Mouse (Mus musculus): Measurements from ENCODE around the gene Dclre1a. TPM values are rescaled to one million over a fixed set of nuclear protein-coding genes. Genes with fewer than 3 reads are reported as not detected.
A peak's percentile ranks its signal among the peaks of the same experiment; 100 is the strongest.

Dclre1a gene
- total RNA-seq, 2 experiments from 2014 or later: 6.9 to 7.7 TPM

DNA sequence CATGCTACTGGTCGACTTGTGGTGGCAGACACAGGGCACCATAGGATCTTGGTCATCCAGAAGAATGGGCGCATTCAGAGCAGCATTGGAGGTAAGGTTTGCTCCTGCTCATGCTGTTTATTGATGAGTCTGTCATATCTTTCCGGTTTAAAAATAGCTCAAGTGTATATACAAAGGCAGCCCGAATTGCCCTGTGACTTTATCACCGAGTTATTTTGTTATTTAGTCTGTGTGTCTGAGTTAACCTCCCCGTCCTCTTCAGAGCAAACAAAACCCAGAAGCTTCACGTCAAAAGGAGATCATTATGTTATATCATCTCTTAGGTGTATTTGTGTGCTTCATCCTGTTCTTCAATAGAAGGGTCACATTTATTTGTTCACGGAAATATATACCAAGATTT is 22.8 kb upstream of the Dclre1a start:
- no peak for TF ChIP-seq CTCF (conservative IDR thresholded peaks at IDR 0.05)
- Histone ChIP-seq H3K4me3 (no peak overlapping the region), H3K27ac (no peak overlapping the region)
- DNase-seq (ENCODE audit: low spot score in 2 of 2): no peak

DNA sequence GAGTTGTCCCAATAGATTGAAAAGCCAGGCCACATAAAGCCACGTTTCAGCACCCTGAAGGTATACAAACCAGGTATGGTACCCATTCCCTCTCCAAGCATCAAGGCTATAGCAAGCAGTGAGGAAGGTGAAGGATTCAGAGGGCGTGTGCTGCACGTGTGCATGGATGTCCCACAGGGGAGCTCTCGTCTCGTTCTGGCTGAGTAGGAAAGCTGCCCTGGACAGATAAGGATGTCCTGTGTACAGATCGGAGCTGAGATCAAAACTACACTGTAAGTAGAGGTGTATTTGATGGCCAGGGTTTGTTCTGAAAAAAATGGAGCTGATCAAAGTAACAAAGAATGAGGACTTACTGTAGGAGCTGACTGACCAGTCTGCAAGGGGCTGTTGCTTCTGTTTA is 18.9 kb upstream of the Dclre1a start:
- no peak overlapping the region for H3K27ac ChIP-seq
- no peak overlapping the region for H3K4me3 ChIP-seq
- no peak for TF ChIP-seq CTCF (conservative IDR thresholded peaks at IDR 0.05)
- DNase-seq (ENCODE audit: low spot score in 2 of 2): no peak

DNA sequence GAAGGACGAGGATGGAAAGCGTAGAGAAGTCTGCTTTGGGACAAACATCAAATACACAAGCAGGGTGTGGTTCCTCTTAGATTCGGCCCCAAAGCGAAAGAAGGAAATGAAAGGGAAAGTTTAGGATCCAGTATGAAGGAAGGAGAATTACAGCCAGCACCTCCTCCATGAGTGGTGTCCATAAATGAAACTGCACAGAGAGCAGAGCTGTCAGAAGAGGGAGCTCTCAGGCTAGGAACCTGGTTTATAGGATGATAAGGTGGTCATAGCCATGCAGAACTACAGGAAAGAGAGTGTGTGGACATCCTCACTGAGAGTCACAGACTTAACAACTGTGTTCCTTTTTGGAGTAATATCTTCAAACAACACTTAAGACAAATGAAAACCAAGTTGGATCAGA is 18.0 kb upstream of the Dclre1a start:
- DNase-seq (ENCODE audit: low spot score in 2 of 2): peak; percentile 60 to 64
- no peak overlapping the region for H3K4me3 ChIP-seq
- no peak overlapping the region for H3K27ac ChIP-seq
- peak; percentile 88 for TF ChIP-seq CTCF (conservative IDR thresholded peaks at IDR 0.05)

DNA sequence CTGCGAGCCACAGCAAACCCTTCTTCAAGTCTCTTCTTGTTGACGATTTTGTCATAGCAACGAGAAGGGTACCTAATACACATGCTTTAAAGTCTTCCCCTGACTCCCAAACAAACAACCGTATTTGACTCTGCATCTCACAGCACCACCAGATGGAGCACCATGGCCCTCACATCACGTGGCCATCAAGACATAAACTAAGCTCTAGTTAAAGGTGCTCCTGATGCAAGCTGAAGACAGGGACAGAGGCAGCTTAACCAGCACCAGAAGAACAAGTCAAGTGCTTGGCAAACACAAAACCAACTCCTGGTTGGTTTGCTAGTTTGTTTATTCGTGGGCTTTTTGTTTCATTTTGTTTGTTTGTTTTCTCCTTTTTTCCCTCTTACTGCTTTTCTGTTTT is 17.3 kb upstream of the Dclre1a start:
- H3K27ac ChIP-seq: no peak overlapping the region

GRCm38 (mm10) chr19:56563469-56563868 is 15.4 kb upstream of the Dclre1a start:
- no peak for TF ChIP-seq CTCF (conservative IDR thresholded peaks at IDR 0.05)
- Histone ChIP-seq H3K27ac (no peak overlapping the region), H3K4me3 (no peak overlapping the region)
- no peak for DNase-seq (ENCODE audit: low spot score in 2 of 2)

More for the DNA sequence above, 17.3 kb upstream of the Dclre1a start:
- H3K4me3 ChIP-seq: no peak overlapping the region
- no peak for DNase-seq (ENCODE audit: low spot score in 2 of 2)
- peak; percentile 67 for TF ChIP-seq CTCF (conservative IDR thresholded peaks at IDR 0.05)

DNA sequence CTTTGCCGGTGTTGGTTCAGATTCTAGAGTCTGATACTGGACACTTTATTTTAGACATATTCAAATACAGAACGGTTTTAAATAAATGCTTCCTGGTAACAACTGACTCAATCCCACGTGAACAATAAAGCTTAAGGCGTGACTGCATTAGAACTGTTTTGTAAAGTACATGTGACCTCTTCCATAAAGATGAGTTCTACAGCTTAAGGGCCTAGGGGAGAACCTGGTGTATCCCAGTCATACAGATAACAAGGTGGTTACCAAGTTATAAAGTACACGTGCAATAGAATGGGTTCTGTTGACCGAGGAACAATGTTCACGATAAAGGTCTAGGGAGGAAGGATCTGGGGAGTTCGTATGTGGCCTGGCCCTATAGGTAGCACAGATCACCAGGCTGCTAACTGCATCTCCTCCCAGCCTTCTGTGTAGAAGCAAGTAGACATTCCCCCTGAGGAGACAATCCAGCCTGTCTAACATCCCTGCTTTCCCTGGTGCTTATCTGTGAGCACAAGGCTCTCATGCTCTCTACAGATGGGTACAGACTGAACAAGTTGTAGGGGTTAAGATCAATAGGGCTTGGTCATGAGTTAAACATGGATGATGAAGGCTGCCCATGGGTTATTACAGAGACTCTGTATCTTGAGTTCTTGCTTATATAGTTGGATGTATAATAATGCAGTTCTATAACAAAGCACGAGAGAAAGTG is 14.6 kb upstream of the Dclre1a start:
- no peak for DNase-seq (ENCODE audit: low spot score in 2 of 2)
- TF ChIP-seq CTCF (conservative IDR thresholded peaks at IDR 0.05): no peak
- Histone ChIP-seq H3K27ac (no peak overlapping the region), H3K4me3 (no peak overlapping the region)

DNA sequence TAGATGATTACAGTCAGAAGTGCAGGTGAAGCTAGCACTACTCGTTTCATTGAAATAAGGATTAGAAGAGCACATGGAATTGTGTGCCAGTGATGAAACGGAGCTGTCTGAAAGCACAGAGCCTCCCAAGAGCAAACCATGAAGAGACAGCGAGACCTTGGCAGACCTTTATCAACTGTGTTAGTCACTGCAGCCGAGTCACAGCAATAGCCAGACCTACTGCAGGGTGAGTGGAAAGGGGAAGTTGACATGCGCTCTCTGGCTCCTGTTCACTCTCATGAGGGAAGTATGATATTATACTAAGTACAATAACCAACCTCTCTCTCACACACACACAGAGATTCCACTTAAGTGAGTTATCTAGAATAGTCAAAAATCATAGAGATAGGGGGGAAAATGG is 8.0 kb upstream of the Dclre1a start:
- DNase-seq (ENCODE audit: low spot score in 2 of 2): no peak
- no peak for TF ChIP-seq CTCF (conservative IDR thresholded peaks at IDR 0.05)
- Histone ChIP-seq H3K4me3 (no peak overlapping the region), H3K27ac (no peak overlapping the region)

GRCm38 (mm10) chr19:56553177-56553576 is 5.2 kb upstream of the Dclre1a start:
- peak; percentile 24; the same call in 1 of the 2 replicates for TF ChIP-seq CTCF (conservative IDR thresholded peaks at IDR 0.05)
- H3K4me3 ChIP-seq: no peak overlapping the region
- DNase-seq (ENCODE audit: low spot score in 2 of 2): no peak
- H3K27ac ChIP-seq: no peak overlapping the region

- TF ChIP-seq CTCF (conservative IDR thresholded peaks at IDR 0.05): no peak
- no peak for DNase-seq (ENCODE audit: low spot score in 2 of 2)
- Histone ChIP-seq H3K4me3 (peak overlapping the region; percentile 97), H3K27ac (peak overlapping the region; percentile 98)
Observed at GRCm38 (mm10) chr19:56549033-56549680, 1.1 kb upstream of the Dclre1a start.

- TF ChIP-seq CTCF (conservative IDR thresholded peaks at IDR 0.05): no peak
- peak within 1 kb of the TSS; percentile 97 for H3K4me3 ChIP-seq
- peak within 1 kb of the TSS; percentile 98 for H3K27ac ChIP-seq
- peak; percentile 59 to 74 for DNase-seq (ENCODE audit: low spot score in 2 of 2)
Observed at GRCm38 (mm10) chr19:56548230-56549032, 409 bp upstream of the Dclre1a start, which contains the start of gene Nhlrc2. Gene Nhlrc2, plus strand, starts transcription at chr19:56548261.

GRCm38 (mm10) chr19:56546031-56546430 is 2.0 kb downstream of the Dclre1a start:
- Histone ChIP-seq H3K4me3 (no peak overlapping the region), H3K27ac (no peak overlapping the region)
- DNase-seq (ENCODE audit: low spot score in 2 of 2): no peak
- TF ChIP-seq CTCF (conservative IDR thresholded peaks at IDR 0.05): no peak

DNA sequence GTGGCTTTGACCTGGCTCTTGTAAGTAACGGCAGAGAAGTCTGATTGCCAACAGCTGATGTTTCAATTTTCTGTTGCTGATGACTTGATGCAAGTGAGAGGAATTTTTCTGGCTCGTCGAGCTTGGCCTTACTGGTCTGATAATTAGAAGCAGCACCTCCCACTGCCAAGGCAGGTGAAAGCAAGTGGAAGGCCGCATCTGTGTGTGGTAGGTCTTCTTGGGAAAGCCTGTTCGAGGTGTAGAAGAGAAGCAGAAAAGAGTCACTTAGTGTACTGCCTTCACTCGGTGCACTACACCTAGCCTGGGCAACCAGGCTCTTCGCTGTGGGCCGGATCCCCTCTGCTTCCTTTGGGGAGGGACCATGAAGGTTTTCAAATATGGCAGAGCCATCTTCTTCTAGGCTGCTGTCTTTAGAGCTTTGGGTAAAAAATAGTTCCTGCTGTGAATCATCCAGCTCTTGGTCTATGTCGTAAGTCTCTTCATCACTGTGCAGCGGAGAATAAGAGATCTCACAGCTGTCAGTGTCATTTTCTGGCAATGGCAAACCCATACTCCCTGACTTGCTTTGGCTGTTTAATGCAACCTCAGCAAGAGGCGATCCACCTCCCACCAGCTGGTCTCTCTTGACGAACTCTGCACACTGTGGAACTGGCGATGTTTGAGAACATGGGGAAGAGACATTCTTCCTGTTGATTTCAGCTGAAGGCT is 3.2 kb downstream of the Dclre1a start:
- no peak for DNase-seq (ENCODE audit: low spot score in 2 of 2)
- Histone ChIP-seq H3K27ac (no peak overlapping the region), H3K4me3 (no peak overlapping the region)
- no peak for TF ChIP-seq CTCF (conservative IDR thresholded peaks at IDR 0.05)

- Histone ChIP-seq H3K4me3 (no peak overlapping the region), H3K27ac (no peak overlapping the region)
- DNase-seq (ENCODE audit: low spot score in 2 of 2): no peak
- no peak for TF ChIP-seq CTCF (conservative IDR thresholded peaks at IDR 0.05)
Observed at GRCm38 (mm10) chr19:56543320-56543719, 4.7 kb downstream of the Dclre1a start.

All from layer of hippocampus, adult 2 months (tissue).